Mouse (Mus musculus) 3134 (cell line): ENCODE measurements around the gene Cnih2.
"Not testable (repeated sequence)": the region's sequence is repeated elsewhere in the genome, so short reads cannot be mapped to it uniquely, and the experiment has no call there.

Source experiments
- DNase-seq: peaks from one replicate; pipeline ENCODE4 v3.0.0-alpha.2; 2011; ENCODE audit warnings: low spot score; ENCODE audit not compliant: insufficient read length; ENCODE audit errors: extremely low read depth

Gene Cnih2

DNA sequence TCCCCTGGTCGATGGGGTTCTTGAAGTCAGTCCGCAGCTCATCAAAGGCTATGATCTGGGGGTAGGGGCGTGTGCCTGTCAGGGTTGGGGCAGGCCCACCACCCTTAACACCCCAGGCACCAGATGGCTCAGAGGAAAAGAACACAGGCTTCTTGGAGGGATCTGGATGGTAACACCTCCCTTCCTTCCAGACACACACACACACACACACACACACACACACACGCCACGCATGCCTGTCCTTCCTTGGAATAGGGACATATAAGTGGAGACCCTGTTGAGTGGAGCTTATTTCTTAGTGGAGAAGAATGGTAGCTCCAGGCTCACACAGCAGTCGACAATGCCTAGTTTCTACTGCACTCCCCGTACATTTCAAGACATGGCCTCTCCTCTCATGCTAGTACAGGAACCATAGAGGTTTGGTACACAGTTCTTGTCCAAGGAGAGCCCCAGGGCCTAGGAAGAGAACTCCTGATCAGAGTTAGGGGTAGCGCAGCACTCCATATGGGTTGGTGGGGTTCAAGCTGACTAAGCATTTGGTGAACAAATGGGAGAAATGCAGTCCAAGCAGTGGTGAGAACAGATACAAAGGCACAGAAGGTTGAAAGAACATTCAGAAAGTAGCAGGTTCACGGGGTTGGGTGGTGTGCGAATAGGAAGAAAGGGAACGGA, 3.4 kb downstream of the Cnih2 start:
- no peak for DNase-seq

DNA sequence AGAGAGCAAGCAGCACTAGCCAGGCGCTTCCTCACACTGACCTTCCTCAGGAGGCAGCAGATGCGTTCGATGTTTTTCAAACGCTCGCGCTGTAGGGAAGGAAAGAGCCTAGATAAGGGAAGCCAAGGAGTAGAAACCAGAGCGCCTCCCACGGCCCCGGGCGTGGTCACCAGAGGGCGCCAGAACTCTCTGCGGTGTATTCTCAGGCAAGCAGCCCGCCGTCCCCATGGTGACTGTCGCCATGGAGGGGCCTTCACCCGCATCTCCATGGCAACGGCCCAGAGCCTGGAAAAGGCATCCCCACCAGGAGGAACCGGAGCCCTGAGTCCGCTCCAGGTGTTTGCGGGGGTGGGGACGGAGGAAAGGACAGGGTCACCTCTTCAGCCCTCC, 4.1 kb downstream of the Cnih2 start:
- DNase-seq, result peak; percentile 56

DNA sequence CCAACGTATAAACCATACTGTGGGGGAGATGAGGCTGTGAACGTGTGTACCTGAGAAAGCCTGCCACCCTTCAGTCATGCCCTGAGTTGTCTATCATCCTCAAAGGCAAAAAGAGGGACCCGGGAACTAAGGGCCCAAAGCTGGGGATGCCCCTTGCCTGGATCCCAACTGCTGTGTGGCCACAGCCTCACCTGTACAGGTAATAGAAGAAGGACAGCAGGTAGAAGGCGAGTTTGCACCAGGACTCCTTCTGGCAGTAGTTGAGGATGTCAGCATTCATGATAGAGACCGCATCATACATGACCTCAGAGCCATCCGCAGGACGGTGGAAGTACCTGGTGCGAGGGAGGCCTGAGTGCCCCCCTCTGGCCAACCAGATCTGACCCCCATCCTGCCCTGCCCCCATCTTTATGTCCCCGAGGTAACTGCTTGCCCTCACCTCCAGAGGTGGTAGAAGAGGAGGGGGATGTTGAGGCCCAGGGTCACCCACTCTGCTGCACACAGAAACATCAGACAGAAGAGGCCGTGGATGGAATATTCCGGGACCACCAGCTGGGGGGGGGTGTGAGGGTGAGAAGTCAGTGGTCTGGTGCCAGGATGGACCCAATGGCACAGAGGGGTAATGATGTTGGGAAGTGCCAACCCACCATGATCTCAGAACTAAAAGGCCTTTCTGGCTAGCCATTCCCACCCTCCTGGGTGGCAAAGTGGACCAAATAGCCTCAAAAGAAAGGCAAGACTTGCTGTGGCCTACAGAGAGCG, 4.7 kb downstream of the Cnih2 start:
- DNase-seq, result no peak

DNA sequence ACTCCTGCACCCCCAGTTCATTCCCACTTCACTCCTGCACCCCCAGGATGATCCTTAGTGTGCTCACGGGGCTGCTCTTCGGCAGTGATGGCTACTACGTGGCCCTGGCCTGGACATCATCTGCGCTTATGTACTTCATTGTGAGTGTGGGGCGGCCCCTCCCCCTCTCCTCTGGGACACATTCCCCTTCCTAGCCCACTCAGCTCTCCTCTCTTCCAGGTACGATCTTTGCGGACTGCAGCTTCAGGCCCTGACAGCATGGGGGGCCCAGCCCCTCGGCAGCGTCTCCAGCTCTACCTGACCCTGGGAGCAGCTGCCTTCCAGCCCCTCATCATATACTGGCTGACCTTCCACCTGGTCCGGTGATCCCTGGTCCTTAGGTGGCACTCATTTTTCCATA, 6.2 kb downstream of the Cnih2 start:
- DNase-seq, result no peak

DNA sequence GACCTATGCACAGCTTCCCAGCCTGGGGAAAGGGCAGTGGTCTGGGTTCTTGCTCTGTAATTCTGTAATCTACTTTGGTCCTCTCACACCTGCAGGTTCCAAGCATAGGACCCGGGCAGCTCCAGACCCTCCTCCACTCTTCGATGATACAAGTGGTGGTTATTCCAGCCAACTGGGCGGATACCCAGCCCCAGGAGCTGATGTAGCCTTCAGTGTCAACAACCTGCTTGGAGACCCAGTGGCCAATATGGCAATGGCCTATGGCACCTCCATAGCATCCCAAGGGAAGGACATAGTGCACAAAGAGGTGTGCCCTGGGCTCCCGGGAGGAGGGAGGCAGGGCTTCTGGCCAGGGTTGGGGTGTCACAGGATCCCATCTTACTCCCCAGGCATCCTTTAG, 9.0 kb downstream of the Cnih2 start:
- no peak for DNase-seq

DNA sequence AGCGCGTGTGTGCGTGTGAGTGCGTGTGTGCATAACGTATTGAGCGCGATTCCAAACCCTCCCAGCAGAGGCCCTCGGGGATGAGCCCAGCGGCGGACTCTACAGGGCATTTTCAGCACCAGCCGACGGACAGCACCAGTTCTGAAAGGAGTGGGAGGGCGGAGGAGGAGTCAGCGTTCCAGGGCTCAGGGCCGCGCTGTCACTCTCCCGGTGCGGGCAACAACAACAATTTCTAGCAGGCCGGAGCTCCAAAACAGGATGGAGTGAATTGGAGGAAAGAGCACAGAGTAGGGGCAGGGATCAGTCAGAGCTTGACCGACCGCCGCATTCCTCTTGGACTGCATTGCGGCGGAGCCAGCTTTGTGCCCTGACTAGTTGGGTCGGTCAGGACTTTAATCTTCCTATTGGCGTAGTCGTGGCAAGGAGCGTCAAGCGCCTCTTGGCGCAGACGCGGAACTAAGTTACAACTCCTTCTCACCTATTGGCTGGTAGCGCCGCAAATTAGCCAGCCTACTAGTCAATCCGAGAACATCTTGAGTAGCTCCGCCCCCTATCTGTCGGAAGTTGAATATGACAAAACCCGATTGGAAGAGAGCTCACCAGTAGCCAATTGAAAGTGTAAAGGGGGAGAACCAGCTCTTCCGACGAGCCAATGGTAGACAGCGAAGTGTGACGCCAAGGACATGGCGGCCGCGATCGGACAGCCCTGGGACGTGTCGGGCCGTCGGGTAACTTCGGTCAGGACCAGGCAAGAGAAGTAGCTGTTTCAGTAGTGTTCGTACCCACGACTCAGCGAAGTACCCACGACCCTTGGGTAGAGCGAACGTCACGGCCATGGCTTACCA, 10.2 kb downstream of the Cnih2 start, which contains the start of gene Yif1a:
Yif1a (plus strand) TSS at position 655 of the 845 bp plus-strand sequence.
- peak; percentile 89 for DNase-seq

DNA sequence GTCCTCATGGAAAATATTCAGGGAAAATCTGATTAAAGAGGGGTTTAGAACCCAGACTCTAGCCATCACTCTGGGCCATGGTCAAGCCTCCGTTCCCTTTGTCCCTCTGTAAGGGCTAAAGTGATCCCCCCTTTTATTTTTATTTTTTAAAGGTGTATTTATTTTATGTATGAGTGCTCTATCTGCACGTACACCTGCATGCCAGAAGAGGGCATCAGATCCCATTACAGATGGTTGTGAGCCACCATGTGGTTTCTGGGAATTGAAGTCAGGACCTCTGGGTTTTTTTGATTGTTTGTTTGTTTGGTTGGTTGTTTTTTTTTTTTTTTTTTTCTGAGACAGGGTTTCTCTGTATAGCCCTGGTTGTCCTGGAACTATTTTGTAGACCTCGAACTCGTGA, 11.8 kb downstream of the Cnih2 start:
- not testable (repeated sequence) for DNase-seq

DNA sequence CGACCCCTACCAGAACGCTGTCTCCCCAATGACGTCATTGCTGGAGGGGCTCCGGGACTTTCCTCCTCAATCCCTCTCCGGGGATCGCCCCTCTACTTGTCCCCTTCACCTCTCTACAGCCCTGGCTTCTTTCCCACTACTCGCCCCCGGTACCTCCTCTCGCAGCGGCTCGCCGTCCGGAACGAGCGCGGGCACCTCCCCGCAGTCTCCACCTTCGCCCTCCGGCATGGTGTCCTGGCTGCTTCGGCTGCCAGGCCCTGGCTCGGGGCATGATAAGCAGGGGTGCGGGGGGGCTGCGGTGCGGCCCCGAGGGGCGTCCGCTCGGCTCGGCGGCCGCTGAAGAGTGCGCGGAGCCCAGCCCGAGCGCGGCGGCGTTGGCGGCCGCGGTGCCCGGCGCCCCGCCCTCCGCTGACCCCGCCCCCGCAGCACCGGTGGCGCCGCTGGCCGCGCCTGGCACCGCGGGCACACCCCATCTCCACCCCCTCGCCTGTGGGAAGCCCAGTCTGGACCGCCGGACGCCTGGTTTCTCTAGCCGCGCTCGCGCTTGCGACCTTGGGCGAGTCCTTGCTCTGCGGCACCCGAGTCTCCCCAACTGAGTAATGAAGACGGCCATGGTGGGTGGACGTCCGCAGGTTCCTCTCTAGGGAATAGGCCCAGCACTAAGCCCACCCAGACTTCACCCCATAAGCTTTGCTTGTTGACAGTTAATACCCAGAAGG, 13.0 kb downstream of the Cnih2 start, which contains the start of gene Tmem151a:
Tmem151a (minus strand) TSS at position 387 of the 719 bp plus-strand sequence.
- peak; percentile 70 for DNase-seq

DNA sequence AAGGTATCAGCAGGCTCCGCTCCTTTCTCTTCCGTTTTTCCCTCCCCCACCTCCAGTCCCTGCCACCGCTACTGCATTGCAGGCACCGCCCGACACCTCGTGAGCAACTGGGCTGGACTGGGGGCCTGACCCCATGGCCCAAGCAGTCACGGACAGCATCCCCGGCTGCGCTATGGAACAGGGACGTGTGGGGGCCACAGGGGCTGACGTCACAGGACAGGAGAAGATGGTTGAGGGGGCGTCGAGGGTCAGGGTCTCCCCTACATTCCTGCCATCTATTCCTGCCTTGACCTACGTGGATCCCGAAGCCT, 13.5 kb downstream of the Cnih2 start:
- peak; percentile 64 for DNase-seq

DNA sequence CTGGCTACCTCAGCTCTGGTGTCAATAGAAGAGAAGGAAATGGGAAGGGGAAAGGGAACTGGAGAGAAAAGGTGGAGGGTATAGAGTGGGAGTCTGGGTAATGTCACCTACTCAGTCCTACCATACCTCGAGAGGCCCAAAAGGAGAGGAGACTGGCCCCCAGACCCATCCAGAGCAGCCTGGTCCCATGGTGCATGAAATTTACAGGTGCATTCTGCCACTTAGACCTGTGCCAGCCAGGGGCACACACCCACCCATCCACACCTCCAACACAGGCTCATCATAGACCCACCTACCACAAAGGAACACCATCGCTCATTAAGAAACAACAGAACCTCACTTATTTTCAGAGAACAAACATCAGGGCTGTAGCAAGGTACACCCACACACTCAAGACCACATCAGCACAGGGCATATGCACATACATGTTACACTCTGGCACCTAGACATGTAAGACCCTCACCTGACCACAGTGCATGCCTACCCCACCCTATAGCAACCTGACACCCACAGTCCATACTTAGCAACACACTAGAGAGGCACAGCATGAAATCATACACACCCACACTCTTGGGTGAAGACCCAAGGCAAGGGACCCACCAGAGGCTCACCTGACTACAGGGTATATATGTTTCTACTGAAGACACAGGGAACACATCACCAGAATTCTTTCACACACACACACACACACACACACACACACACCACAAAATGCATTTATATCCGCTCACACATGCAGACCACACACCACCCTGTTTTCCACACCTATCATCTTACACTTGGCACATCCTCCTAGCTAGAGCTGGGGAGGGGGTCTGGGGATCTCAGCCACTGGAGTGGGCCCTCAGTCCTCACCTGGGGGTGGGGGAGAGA, 14.1 kb downstream of the Cnih2 start:
- DNase-seq, result no peak

DNA sequence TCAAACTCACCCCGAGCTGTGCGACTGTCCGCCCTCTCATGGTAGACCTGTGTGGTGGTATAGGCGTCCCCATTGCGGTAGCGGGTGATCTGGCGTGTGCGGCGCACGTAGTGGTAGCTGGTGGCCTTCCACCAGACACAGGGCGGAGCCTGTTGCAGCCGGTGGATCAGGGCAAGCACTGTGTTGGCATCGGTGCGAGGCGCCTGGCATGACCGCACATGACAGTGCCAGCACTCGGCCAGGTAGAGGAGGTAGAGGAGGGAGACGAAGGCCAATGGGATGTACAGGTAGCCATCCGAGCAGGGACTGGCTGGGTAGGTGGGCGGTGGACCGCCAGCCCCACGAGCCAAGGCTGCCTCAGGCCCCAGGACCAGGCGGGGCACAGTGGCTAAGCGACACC, 15.7 kb downstream of the Cnih2 start:
- DNase-seq, result no peak

DNA sequence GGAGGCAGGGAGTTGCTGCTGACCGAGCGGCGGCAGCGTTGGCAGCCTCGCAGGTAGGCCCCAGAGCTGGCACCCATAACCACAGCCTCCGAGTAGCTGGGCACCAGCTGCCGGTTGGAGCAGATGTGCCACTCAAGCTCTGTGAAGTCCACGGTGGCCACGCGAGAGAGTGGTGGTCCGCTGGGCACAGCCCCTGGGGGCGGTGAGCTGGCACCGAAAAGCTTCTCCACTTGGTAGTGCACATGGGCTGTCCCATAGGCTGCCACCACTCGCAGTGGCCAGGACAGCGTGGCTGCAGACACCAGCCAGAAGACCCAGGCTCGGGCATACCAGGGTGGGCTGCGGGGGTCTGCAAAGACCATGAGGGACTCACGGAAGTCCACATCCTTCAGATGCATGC, 16.3 kb downstream of the Cnih2 start:
- no peak for DNase-seq

DNA sequence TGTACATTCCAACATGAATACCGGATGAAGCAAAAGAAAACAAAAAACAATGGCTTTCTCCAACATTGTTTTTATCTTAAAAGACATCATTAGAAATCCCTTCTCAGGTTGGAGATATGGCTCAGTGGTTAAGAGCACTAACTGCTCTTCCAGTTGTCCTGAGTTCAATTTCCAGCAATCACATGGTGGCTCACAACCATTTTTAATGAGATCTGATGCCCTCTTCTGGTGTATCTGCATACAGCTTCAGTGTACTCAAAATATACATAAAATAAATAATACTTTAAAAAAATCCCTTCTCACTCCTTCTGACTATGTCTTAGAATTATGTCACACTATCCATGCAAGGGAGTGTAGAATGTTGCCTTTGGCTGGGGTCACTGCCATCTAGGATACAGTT, 19.0 kb downstream of the Cnih2 start:
- DNase-seq, result no peak

DNA sequence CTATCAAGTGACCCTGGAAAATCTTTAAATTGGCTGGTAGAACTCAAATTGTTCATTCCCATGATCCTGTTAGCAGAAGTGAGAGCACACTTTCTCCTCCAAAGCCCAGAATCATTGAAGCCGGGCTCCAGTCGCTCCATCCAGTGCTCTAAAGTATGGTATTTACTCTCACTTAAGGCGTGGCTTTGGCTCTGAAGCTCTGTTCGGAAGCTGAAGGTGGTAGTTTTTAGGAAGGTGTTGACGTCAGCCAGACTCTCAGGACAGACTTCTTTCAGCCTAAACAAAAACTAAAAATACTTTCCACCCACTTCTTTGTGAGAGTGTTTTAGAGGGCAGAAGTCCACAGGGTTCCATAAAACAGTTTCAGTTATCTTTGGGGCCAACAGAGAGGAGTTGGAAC, 24.8 kb downstream of the Cnih2 start:
- DNase-seq, result no peak

DNA sequence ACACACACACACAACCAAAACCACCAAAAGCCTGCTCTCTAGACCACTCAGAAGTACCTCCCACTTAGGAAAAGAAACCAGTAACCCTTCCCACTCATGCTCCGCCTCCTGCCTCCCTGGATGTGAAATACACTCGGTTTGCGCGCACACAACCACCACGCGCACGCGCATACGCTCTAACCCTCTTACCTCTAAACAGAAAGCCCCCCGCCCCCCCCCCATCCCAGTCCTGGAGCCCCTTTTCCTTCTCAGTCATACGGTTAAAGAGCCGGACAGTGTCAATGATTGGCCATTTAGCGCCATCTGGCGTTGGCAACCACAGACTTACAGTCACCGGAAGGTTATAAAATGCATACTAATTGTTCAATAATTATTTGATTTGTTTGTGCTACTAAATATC, 25.3 kb downstream of the Cnih2 start:
- peak; percentile 64 for DNase-seq

DNA sequence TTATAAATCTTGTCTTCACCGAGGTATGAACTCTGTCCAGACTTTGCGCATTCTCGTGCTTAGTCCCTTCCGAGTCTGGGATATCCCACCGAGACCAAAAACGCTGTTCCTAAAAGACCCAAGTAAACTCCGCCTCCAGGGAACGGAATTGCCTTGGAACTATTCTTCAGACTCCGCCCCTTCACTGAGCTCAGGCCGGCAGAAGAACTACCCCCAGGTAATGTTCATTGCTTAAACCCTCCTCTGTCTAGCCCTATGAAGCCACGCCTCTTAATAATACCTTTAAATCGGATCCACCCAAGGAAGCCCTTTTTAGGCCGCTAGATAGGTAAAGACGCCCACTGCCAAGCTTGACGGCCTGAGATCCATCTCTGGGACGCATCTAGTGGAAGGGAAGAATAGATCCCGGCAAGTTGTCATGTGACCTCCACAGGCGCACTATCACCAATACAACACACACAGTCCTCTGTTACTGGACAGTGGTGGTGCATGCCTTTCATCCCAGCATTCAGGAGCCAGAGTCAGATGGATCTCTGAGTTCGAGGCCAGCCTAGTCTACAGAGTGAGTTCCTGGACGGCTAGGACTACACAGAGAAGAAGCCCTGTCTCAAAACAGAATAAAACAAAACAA, 25.8 kb downstream of the Cnih2 start:
- DNase-seq, result no peak

DNA sequence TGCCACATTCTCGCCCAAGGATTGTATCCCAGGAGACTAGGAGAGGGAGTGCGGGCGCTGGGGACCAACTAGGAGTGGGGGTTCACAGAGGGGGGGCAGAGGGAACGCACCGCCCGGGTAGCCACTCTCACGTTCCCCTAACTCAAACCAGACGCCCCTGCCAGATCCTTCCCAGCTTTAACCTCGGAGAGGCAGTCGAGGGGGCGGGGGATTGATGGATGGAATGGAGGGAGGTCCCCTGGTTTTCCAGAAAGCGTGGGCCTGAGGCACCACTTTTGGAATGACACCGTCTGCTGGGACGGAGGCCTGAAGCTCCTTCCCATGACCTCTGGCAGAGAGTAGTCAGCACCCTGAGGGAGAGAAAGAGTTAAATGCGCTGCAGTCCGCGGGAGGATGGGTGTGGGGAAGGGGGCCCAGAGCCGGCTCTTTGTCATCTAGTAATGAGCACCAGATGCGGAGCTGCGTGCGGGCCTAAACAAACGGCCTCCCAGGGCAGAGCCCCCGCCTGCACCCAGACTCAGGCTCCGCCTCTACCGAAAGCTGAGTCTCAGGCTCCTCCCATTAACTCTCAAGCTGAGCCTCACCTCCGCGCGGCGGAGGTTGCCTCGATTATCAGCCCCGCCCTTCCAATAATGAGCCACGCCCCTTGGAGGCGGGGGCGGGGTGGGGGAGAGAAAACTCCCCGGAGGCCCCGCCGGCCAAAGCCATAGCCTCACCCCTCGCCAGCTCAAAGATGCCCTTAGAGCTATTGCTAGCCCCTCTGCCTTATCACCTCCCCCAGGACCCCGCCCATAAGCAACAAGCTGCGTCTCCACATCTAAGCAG, 26.6 kb downstream of the Cnih2 start:
- DNase-seq, result peak; percentile 83

DNA sequence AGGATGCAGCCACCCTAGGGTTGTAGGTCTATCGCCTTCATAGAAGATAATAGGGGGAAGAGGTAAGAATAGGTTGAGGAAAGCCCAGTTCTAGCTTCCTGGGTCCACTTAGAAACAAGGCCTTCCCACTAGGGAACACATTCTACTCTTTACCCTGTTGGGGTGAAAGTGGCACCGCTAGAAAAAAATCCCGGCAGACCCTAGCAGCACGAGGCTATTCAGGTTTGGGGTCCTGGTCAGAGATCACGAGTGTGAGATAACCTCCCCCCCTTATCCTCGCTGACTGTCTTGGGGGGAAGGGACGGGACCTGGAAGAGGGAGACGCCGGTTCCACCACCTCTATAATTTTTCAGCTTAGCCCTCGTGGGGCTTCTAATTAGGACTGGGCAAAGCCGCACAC, 27.2 kb downstream of the Cnih2 start:
- no peak for DNase-seq

DNA sequence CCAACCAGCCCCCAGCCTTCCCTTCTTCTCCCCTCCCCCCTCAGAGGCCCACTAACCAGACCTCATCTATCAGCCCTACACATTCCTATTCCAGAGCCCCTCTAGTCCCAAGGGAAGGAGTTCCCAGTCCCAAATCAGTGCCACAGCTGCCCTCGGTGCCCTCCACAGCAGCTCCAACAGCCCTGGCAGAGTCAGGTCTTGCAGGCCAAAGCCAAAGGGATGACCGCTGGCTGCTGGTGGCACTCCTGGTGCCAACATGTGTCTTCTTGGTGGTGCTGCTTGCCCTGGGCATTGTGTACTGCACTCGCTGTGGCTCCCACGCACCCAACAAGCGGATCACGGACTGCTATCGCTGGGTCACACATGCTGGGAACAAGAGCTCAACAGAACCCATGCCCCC, 28.3 kb downstream of the Cnih2 start:
- DNase-seq, result no peak
